ENCODE assay signal across 24 mouse cellular contexts in the genomic region with DNA sequence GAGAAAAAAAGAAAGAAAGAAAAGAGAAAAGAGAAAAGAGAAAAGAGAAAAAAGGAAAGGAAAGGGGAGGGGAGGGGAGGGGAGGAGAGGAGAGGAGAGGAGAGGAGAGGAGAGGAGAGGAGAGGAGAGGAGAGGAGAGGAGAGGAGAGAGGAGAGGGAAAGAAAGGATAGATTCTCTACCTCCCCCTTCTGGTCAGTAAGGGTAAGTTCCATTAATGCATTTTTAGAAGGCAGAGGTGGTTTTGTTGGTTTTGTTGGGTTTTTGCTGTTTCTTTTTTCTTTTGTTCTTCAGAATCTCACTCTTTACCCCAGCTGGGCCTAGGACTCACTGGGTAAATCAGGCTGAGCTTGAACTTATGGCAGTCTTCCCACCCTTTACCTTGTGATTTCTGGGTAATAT.
DNase-seq lines count a peak whose midpoint lies in the region; ATAC-seq and TF ChIP-seq lines count a peak whose summit lies in the region.
"Had no signal": no experiment of that assay in that cellular context is flagged by ENCODE, and none has a peak within 500 bp of the region (broad histone marks: within the 10 kb centered on the region; RNA-seq: fewer than 3 reads in every experiment).

No protein-coding gene starts in this region.

- H3K9ac ChIP-seq in neural tube, embryonic 15.5 days (replicated peaks): no peak overlapping the region
- H3K9ac ChIP-seq: forebrain, embryonic 15.5 days; limb, embryonic 12.5 days; midbrain, embryonic 15.5 days had no signal

- no peak overlapping the region for H3K4me2 ChIP-seq in neural tube, embryonic 15.5 days
- H3K4me2 ChIP-seq: forebrain, embryonic 15.5 days; heart, embryonic 11.5 days; limb, embryonic 12.5 days; midbrain, embryonic 15.5 days had no signal

- ATAC-seq in common myeloid progenitor, adult 5-6 weeks (replicated peaks; ENCODE audit: low read depth, poor library complexity, severe bottlenecking): peak; percentile 73
- ATAC-seq in neural tube, embryonic 15.5 days (ENCODE audit: low FRiP score): no peak
- no peak for ATAC-seq in monocyte, adult 5-6 weeks (replicated peaks; ENCODE audit: insufficient number of reproducible peaks, low FRiP score, low TSS enrichment, poor library complexity, severe bottlenecking)
- ATAC-seq: activated CD4-positive, CD25-positive, alpha-beta regulatory T cell, adult 4 months; forebrain, embryonic 15.5 days; hindbrain, embryonic 16.5 days; midbrain, embryonic 15.5 days had no signal

- H3K4me1 ChIP-seq in neural tube, embryonic 15.5 days: no peaks in the 10 kb centered on the region
- H3K4me1 ChIP-seq: forebrain, embryonic 15.5 days; limb, embryonic 12.5 days; midbrain, embryonic 15.5 days had no signal

- H3K36me3 ChIP-seq in neural tube, embryonic 15.5 days: no peaks in the 10 kb centered on the region
- H3K36me3 ChIP-seq: forebrain, embryonic 15.5 days; limb, embryonic 12.5 days; midbrain, embryonic 15.5 days had no signal

- no peak for DNase-seq in gastrocnemius, adult 2 months
- DNase-seq in gastrocnemius, postnatal 14 days: no peak
- DNase-seq in left cerebral cortex, adult 2 months (ENCODE audit: extremely low spot score in 1 of 2, low spot score in 2 of 2): no peak
- no peak for DNase-seq in left cerebral cortex, postnatal 10 days (ENCODE audit: extremely low spot score in 1 of 2, low spot score in 2 of 2)
- DNase-seq in 416B (ENCODE audit: low read depth): peak; percentile 35
- DNase-seq: adrenal gland, postnatal 14 days; cerebellum, adult 9-11 months; gastrocnemius, postnatal 36 days; kidney, adult 9 months; kidney, postnatal 36 days; layer of hippocampus, adult 9-11 months; lung, adult 18-20 months; retina, postnatal 1 day; thymus, postnatal 14 days had no signal

- no peaks in the 10 kb centered on the region for H3K27me3 ChIP-seq in neural tube, embryonic 15.5 days (replicated peaks)
- H3K27me3 ChIP-seq: forebrain, embryonic 15.5 days; limb, embryonic 12.5 days; midbrain, embryonic 15.5 days had no signal

- TF ChIP-seq CTCF in gastrocnemius, adult 2 months (IDR thresholded peaks at IDR 0.05): peak; percentile 58
- peak; percentile 39 for TF ChIP-seq CTCF in left cerebral cortex, adult 2 months (IDR thresholded peaks at IDR 0.05)

- no peaks in the 10 kb centered on the region for H3K9me3 ChIP-seq in neural tube, embryonic 15.5 days (replicated peaks)
- H3K9me3 ChIP-seq: forebrain, embryonic 15.5 days; limb, embryonic 12.5 days; midbrain, embryonic 15.5 days had no signal

- no peak overlapping the region for H3K4me3 ChIP-seq in gastrocnemius, adult 2 months
- no peak overlapping the region for H3K4me3 ChIP-seq in left cerebral cortex, adult 2 months
- H3K4me3 ChIP-seq in neural tube, embryonic 15.5 days (replicated peaks): no peak overlapping the region
- H3K4me3 ChIP-seq: forebrain, embryonic 15.5 days; limb, embryonic 12.5 days; midbrain, embryonic 15.5 days had no signal

- intact Hi-C loops in gastrocnemius, adult 2 months (cut with DNase I): loop anchor here (2.0 kb wide), 1 partner anchor 48 kb away; no protein-coding TSS in a partner anchor
- intact Hi-C loops in gastrocnemius, postnatal 14 days (cut with DNase I; ENCODE audit: low total_unique reads): no loop called here
- intact Hi-C loops in left cerebral cortex, adult 2 months (cut with DNase I): no loop called here
- intact Hi-C loops in left cerebral cortex, postnatal 10 days (cut with DNase I): no loop called here

- H3K27ac ChIP-seq in gastrocnemius, adult 2 months: no peak overlapping the region
- no peak overlapping the region for H3K27ac ChIP-seq in left cerebral cortex, adult 2 months
- H3K27ac ChIP-seq in neural tube, embryonic 15.5 days (replicated peaks): no peak overlapping the region
- H3K27ac ChIP-seq: forebrain, embryonic 15.5 days; limb, embryonic 12.5 days; macrophage; midbrain, embryonic 15.5 days had no signal
